Mouse (Mus musculus): Measurements from ENCODE around the gene Wdr83os. TPM values are rescaled to one million over a fixed set of nuclear protein-coding genes. Genes with fewer than 3 reads are reported as not detected.

Wdr83os gene
- total RNA-seq (2021): 10 to 100 TPM; 39.4 to 43.1 TPM

- peak; percentile 19 for DNase-seq (ENCODE audit: low spot score)
- intact Hi-C loops (cut with DNase I): no loop called here
Measured at GRCm38 (mm10) chr8:85080532-85081215, at the start of gene Wdr83os. TSS of gene Wdr83os (plus strand) at chr8:85080740.

- intact Hi-C loops (cut with DNase I): no loop called here
- DNase-seq (ENCODE audit: low spot score): no peak
Measured at GRCm38 (mm10) chr8:85032622-85033311, 47.8 kb upstream of the Wdr83os start.

GRCm38 (mm10) chr8:85033867-85034266, 46.7 kb upstream of the Wdr83os start:
- intact Hi-C loops (cut with DNase I): no loop called here
- DNase-seq (ENCODE audit: low spot score): no peak

GRCm38 (mm10) chr8:85034764-85035163, 45.8 kb upstream of the Wdr83os start:
- intact Hi-C loops (cut with DNase I): no loop called here
- DNase-seq (ENCODE audit: low spot score): no peak

GRCm38 (mm10) chr8:85035165-85035727, 45.3 kb upstream of the Wdr83os start:
- intact Hi-C loops (cut with DNase I): no loop called here
- DNase-seq (ENCODE audit: low spot score): no peak

- intact Hi-C loops (cut with DNase I): no loop called here
- DNase-seq (ENCODE audit: low spot score): no peak
Measured at GRCm38 (mm10) chr8:85035728-85036310, 44.7 kb upstream of the Wdr83os start.

GRCm38 (mm10) chr8:85036381-85036717, 44.2 kb upstream of the Wdr83os start:
- DNase-seq (ENCODE audit: low spot score): no peak
- intact Hi-C loops (cut with DNase I): no loop called here

- DNase-seq (ENCODE audit: low spot score): peak; percentile 85
- intact Hi-C loops (cut with DNase I): no loop called here
Measured at GRCm38 (mm10) chr8:85036718-85037365, 43.7 kb upstream of the Wdr83os start, which contains the start of gene Tnpo2. TSS of gene Tnpo2 (plus strand) at chr8:85036915.

- intact Hi-C loops (cut with DNase I): no loop called here
- no peak for DNase-seq (ENCODE audit: low spot score)
Measured at GRCm38 (mm10) chr8:85037366-85037680, 43.2 kb upstream of the Wdr83os start.

- intact Hi-C loops (cut with DNase I): no loop called here
- DNase-seq (ENCODE audit: low spot score): peak; percentile 17
Measured at GRCm38 (mm10) chr8:85037681-85038531, 42.6 kb upstream of the Wdr83os start.

- intact Hi-C loops (cut with DNase I): no loop called here
- no peak for DNase-seq (ENCODE audit: low spot score)
Measured at GRCm38 (mm10) chr8:85043619-85044018, 36.9 kb upstream of the Wdr83os start.

- DNase-seq (ENCODE audit: low spot score): no peak
- intact Hi-C loops (cut with DNase I): no loop called here
Measured at GRCm38 (mm10) chr8:85057367-85057766, 23.2 kb upstream of the Wdr83os start.

- intact Hi-C loops (cut with DNase I): no loop called here
- DNase-seq (ENCODE audit: low spot score): peak; percentile 75
Measured at GRCm38 (mm10) chr8:85059879-85060616, 20.5 kb upstream of the Wdr83os start, which contains the start of gene Fbxw9. TSS of gene Fbxw9 (plus strand) at chr8:85060055.

GRCm38 (mm10) chr8:85062603-85063002, 17.9 kb upstream of the Wdr83os start:
- no peak for DNase-seq (ENCODE audit: low spot score)
- intact Hi-C loops (cut with DNase I): no loop called here

- intact Hi-C loops (cut with DNase I): no loop called here
- no peak for DNase-seq (ENCODE audit: low spot score)
Measured at GRCm38 (mm10) chr8:85065213-85065612, 15.3 kb upstream of the Wdr83os start.

GRCm38 (mm10) chr8:85067155-85067554, 13.4 kb upstream of the Wdr83os start:
- no peak for DNase-seq (ENCODE audit: low spot score)

GRCm38 (mm10) chr8:85067982-85068381, 12.6 kb upstream of the Wdr83os start, which contains the start of gene Gm5741:
TSS of gene Gm5741 (minus strand) at chr8:85067982.
- no peak for DNase-seq (ENCODE audit: low spot score)
- intact Hi-C loops (cut with DNase I): no loop called here

More at GRCm38 (mm10) chr8:85067155-85067554, 13.4 kb upstream of the Wdr83os start:
- intact Hi-C loops (cut with DNase I): no loop called here

GRCm38 (mm10) chr8:85071041-85071440, 9.5 kb upstream of the Wdr83os start:
- no peak for DNase-seq (ENCODE audit: low spot score)
- intact Hi-C loops (cut with DNase I): loop anchor here (10.0 kb wide), 3 partner anchors 224 to 484 kb away; partner anchors contain the start of genes Dnaja2, Orc6 and Vps35
